Comparison of ENCODE assay signal across 1 mouse cellular context in the genomic region with DNA sequence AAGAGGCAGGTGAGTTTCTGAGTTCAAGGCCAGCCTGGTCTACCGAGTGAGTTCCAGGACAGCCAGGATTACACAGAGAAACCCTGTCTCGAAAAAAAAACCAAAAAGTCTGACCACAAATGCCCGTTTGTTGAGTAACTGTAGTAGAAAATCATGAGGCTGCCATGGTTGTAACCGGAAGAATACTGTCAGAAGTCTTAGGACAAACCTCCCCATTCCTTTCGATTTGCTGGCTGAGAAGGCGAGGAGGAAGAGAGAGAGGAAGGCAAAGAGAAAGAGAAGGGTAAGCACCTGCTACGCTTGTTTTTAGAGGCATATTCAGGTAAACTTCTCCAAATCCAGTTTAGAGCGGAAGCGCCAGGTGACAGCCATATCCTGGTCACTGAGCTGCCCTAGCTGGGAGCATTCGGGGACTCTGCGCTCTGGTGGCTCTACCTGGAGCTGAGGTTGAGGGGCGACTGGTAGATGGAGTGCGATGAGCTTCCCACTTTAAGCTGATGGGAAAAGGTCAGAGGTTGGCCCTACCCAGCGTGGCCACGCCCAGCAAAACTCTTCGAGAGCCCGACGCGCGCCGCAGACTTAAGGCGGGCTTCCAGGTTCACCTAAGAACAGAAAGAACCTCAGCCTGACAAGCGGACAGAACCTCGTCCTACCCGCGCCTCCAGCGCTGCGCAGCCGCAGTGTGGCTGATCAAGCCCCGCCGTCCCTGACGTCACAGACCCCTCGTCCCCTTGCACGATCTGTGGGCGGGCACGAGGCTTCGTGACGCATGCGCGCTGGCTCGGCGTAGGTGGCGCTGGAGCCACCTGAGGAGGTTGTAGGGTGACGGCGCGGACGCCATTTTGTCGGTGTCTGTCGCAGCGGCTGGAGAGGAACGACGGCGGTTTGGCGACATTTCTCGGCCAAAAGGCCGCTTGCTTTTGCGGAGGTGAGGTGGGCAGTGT.
TF ChIP-seq lines count a peak whose summit lies in the region.

BC049762 (minus strand) TSS at position 705 of the 944 bp plus-strand sequence.

TF ChIP-seq in MEL, 35 proteins besides CTCF, POLR2A, EP300 and RAD21 (continued from another document):
- TF ChIP-seq POLR2AphosphoS2 (IDR thresholded peaks at IDR 0.05; ENCODE audit: low read length) (peak; percentile 88), MAX (IDR thresholded peaks at IDR 0.05; ENCODE audit: low read length) (peak; percentile 91), MYC (IDR thresholded peaks at IDR 0.05; ENCODE audit: low read depth, low read length) (peak; percentile 84)
